Mouse (Mus musculus): ENCODE data around the gene Rbp1.

GRCm38 (mm10) chr9:98400185-98400894, 22.4 kb upstream of the Rbp1 start:
- TF ChIP-seq CTCF (IDR thresholded peaks at IDR 0.05; ENCODE audit: low read depth) (no peak), EP300 (optimal IDR thresholded peaks at IDR 0.05) (no peak)

All from stomach, postnatal 0 days (tissue).